Mouse (Mus musculus) ZHBTc4 (cell line): ENCODE data around the gene Stk4.

Source experiments
- DNase-seq: peaks from one replicate; pipeline ENCODE4 v3.0.0-alpha.2; 2011; ENCODE audit warnings: low read depth, low spot score

Gene Stk4

DNA sequence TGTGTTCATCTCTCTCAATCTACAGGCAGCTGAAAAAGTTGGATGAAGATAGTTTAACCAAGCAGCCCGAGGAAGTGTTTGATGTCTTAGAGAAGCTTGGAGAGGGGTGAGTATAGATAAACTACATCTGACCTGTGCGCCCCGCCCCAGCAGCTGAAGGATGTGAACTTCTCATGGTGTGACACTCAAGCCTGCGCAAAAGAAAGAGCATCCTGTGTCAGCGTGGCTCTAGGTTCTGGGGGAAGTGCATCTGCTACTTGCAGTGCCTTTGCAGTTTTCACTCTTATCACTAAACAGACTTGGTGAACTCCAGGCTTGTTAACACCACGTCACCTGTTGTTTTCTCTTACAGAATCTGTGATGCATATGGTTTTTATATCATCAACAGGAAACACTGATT, 9.4 kb downstream of the Stk4 start:
- no peak for DNase-seq

DNA sequence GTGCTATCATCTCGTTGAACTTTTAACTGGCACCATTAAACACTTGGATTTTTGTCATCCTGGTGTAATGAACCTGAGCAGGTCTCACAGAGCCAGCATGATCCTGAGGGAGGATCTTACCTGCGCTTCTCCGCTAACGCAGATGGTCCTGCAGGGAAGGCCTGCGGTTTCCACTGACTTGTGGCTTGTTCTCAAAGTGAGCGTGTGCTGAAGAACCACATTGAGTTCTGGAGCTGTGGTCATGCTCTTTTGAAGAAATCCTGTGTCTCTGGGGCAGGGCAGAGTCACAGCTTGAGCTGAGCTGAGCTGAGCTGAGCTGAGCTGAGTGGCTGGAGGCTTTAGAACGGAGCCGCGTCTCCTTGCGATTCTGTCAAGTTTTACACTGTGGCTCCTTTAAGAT, 11.5 kb downstream of the Stk4 start:
- DNase-seq = no peak

DNA sequence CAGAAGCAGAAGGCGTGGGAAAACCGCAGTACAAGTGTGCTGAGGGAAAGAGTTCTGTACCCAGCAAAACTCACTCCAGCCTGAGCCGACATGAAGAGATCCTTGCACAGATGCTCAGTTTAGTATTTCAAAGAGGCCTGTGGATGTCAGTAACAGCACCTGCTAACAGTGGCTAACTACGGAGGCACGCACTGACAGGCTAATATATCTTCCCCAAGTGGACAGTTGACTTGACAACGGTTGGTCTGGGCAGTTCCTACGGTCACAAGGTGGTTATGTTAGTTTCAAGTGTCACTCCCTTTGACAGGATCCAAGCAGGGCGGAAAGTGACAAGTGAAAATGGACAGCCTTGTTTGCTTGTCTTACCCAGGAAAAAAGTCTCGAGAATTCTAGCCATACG, 12.1 kb downstream of the Stk4 start:
- no peak for DNase-seq

DNA sequence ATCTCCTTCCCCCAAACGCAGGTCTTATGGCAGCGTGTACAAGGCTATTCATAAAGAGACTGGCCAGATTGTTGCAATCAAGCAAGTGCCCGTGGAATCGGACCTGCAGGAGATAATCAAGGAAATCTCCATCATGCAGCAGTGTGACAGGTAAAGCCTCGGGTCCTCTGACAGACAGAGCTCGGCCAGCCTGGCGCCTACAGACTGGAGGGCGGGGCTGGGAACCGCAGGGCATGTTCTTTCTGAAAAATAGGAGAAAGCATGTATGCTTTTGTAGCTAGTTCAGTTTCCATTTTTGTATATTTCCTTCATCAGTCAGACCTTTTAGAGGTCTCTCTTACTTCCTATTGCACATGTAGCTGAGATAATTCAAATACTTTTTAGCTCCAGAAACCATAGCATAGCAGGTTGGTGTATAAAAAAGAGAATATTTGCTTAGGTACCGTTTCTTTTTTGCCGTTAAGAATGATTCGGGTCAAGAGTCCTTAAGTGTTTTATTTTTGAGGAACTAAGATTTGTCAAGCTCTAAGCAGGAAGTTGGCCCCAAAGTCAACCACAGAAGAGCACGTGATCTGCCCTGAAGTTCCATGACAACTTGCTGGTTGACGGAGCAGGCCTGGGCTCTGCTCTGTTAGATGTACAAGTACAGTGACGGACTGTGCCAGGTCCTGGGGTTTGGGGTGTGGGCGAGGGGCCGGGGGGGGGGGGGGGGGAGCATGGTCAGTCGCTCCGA, 13.7 kb downstream of the Stk4 start:
- no peak for DNase-seq

DNA sequence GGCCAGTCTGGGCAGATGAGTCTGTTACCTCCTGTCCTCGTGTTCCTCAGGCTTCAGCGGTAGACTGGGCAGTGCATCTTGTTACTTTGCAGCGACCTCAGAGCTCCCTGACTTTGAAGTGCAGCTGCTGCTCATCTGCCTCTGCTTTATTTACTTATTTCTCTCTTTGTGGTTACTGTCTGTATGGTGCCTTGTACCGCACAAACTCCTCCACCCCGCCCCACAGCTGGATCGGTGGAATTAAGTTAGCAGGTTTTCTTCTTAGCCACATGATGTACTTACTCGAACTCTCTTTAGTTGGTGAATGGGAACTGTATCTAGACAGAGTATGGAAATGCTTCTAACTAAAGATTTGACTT, 14.2 kb downstream of the Stk4 start:
- DNase-seq = no peak

DNA sequence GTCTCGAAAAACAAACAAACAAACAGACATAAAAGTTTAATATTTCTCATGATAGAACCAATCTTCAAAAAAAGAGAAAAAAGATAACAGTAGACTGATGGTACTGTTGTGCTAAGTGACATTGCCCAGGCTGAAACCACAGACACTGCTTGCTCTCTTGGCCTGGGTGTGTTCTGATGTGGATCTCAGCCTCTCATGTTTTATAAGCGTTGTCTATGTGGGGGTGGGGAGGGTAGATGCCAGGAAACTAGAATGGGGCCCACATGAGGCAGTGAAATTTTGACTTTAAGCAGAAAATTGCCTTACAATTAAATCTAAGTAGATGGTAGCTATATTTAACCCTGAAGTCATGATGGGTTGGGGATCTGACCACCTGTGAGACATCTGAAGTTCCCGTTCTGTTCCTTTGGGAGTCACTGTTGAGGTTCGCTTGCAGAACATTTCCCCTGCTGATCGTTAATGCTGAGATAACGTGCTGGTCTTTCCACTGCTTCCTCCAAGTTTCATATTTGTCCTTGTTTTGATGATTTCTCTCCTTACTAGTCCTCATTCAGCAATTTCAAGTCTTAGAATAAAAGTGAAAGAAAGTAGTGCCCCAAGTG, 17.4 kb downstream of the Stk4 start:
- DNase-seq = no peak

DNA sequence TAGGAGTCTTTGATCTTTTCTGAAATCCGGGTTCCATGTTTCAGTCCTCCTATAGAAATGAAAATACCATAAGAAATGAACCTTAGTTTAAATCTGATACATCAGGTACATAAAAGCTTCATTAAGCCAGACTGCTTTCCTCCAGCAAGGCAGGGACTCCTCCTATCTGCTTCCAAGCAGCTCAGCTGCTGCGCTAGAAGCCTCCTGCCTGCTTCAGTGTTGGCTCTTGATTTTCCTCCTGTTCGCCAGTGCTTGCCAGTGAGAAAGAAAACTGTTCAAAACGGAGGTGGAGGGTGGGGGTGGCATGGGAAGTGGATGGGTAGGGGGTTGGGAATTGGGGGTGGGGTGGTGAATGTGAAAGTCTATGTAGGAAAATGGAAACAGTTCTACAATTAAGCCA, 19.4 kb downstream of the Stk4 start:
- DNase-seq = no peak

DNA sequence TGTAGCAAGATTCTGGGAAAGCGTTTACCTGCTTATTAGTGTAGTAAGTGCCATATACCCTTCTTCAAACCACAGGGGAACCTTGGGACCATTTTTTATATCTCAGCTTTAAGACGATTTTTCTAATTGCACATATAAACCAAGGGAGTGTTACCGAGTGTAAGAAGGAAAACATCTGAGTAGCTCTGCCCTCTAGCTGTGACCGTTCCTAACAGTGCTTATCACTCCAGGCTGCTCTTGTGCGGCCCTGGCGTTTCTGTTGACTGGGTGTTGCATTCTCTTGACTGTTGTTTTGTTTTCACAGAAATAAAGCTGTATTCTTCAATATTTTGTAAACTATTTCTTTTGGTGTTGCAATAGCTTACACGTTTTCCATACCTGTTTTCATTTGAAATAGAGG, 24.0 kb downstream of the Stk4 start:
- no peak for DNase-seq

DNA sequence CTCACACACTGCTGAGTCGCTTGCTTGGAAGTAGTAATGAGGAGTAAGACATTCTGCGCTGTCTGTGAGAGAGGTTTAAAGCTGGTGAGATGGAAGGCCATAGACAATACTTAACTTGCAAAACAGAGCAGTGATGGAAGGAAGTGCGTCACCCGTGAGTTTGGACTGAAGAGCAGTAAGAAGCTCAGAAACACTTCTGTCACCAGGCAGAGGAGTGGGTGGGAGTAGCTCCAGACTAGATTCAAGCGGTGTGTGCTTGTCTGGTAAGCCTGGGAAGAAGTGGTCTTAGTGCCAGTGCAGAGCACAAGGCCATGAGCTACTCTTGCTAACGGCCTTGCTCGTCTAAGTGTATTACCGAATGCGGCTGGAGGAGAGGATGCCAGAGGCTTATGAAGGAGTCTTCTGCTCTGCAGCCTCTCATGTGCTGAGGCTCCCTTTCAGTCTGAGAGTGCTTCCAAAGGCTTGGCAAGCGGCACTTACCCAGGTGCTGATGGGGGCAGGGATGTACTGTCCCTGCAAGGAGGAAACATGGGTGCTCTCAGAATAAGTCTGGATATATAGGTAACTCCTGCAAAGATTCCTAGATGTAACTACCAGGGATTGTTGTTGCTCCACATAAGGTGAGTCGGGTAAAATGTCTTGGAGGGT, 28.6 kb downstream of the Stk4 start:
- DNase-seq = no peak

DNA sequence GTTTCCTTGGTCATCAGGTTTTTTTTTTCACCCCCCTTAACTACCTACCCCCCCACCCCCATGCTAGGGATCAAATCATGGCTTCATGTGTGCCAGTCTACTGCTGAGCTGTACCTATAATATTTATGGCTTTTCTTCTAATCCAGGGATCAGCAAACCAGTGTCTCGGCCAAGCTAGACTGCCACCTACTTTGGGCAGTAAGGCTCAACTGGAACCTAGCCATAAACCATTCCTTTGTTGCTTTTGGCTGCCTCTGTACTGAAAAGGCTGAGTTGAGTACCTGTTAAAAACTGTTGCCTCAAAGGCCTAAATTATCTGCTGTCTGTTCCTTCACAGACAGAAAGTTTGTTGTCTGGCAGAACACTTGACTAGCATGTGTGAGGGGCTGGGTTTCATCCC, 31.8 kb downstream of the Stk4 start:
- no peak for DNase-seq

DNA sequence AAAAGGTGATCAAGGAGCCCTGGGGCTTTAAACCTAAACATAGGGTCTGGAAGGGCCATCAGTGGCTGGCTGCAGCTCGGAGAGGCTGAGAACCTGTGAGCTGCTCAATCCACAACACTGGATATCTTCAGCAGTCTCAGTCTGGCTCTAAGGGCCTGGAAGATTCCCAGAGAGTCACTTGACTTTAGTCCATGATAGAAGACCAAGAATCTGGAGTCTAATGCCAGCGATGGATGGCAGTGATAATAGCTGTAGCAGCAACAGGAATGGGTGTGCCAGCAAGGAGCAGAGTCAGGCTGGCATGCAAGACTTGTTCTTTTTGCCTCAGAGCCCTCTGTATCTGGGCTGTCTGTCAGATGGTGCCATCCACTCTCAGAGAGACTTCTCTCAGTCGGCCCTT, 32.2 kb downstream of the Stk4 start:
- no peak for DNase-seq

DNA sequence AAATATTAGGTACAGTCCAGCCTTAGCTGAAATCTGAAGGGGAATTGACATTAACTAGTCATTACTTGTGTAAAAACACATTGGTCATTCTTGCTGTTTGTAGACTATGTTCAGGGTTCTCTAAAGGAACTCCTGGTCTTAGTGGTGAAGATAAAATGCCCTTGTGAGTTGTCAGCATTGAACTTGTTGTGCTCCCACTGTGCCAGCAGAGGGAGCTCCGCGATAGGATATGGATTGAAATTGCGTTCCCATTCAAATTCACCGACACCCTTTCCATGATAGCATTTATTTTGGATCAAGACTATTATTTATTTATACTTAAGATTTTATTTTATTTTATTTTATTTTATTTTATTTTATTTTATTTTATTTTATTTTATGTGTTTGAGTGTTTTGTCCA, 33.4 kb downstream of the Stk4 start:
- DNase-seq = peak; percentile 54

DNA sequence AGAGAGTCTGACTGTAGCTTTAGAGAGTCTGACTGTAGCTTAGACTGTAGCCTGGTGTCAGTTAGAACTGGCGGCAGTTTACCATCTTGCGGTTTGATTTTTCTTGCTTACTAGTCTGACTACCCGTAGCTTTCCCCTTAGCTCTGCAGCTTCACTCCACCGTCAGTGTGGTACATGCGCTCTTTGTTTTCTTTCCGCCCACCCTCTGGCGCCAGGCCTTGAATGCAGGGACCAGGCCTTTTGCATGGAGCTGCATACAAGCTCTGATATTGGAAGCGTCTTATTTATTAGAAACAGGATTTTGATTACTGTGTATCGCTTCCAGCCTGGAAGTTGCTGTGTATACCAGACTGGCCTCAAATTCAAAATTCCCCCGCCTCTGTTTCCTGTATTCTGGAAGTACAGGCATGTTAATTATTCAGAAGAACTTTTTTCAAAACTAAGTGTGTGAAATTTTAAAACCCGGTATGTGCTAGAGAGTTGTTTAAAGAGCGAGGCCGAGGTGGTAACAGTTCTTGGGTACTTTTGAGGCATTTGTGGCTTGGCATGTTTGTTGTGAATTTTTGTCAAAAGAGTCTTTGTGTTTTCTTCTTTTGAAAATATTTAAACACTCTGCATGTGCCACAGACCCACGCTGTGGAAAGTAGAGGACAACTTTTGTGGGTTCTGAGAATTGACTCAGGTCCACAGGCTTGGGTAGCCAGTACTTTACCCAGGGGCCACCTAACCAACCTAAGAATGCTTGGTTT, 36.3 kb downstream of the Stk4 start:
- DNase-seq = no peak

DNA sequence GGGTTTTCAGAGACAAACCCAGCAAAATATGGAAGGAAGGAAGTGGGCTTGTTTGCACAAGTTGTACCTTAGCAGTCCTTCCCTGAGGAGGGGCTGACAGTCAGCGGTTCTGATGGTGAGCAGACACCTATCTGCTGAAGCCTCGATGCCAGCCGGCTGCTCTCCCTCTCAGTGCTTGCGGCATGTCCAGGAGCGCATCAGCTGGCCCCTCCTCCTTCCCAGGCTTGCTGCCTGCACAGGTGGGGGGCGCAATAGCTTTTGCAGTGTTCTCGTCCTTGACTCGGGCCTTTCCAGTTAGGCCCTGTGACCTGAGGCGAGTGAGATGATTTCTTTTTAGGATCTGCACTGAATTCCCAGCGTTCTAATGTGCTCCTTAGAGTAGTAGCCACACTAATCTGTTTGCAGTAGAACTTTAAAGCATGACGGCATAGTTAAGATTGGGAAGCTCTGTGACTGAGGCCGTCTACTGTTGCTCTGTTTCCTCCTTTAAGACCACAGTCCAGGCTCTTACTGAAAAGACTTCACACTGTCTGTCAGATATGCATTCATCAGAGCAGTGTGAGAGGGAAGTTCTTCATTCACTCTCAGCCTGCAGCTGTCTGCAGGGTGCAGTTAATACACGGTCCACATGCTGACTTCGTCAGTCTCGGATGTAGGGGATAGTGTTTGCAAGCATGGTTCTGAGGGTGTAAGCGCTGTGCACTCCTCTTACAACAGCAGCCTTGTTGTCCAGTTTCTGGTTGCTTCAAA, 37.2 kb downstream of the Stk4 start:
- peak; percentile 40 for DNase-seq

DNA sequence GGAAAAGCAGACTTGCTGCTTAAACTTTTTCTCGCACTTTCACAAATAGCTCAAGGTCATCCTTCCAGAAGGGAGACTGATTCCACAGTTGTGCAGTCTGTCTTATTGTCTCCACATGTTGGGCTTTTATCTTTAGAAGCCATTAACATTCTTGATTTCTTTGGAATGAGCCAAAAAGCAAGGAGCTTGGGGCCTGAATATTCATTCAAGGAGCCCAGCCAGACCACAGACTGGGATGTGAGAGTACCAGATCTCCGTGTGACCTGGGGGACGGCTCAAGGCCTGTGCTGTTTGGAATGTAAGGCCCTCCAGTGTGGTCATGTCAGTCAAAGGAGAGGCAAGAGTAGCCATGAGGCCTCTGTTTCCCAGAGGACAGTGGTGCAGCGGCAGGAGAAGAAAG, 38.4 kb downstream of the Stk4 start:
- DNase-seq = peak; percentile 63

DNA sequence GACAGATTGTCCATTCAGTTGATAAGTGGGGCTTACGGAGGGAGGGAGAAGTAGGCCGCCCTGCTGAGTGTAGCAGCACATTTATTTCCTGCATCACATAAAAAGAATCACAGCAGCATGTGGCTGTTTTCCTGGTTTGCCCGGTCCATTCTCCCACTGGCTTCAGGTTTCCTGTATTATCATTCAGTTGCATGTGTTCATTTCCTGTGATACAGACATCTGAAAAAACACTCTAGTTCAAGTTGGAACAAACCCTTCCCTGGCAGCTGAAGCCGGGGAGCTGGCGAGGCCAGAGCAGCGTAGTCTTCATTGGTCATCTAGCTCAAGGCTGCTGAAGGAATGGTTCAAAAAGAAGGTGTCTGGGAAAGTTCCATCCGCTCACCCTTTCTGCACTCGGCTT, 41.4 kb downstream of the Stk4 start:
- DNase-seq = no peak

DNA sequence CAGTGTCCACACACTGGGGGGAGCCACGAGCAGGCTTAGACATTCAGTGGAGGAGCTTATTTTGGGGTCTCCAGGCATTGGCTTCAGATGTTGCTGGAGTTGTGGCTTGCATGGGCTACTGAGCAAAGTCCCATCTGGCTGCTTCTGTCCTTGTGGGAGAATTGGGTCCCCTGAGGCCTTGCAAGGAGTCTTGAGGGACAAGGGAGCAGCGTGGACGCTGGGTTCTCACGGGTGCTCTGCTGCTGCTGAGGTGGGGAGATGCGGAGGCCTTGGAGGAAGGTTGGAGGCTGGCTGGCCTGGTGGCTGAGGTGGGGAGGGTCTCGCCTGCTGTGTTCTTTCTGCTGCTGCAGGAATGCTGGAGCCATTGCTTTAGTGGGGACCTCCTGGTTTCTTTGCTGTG, 43.9 kb downstream of the Stk4 start:
- DNase-seq = no peak

DNA sequence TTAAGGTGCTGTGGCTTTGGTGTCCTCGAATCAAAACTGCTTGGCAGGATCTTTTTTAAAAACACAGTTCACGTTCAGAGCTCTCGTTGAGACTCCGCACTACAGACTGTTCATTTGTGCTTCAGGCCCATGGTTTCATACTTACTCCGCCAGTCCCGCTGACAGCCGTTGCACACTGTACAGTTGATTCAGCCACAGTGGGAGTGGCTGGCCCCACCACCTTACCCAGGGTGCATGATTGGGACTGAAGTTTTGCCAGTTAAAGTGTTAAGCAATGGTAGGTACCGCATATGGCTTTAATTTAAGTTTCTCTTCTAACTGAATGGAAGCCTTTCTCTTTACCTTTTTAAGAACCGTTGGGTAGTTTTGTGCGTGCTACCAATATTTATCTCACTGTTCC, 45.4 kb downstream of the Stk4 start:
- DNase-seq = no peak

DNA sequence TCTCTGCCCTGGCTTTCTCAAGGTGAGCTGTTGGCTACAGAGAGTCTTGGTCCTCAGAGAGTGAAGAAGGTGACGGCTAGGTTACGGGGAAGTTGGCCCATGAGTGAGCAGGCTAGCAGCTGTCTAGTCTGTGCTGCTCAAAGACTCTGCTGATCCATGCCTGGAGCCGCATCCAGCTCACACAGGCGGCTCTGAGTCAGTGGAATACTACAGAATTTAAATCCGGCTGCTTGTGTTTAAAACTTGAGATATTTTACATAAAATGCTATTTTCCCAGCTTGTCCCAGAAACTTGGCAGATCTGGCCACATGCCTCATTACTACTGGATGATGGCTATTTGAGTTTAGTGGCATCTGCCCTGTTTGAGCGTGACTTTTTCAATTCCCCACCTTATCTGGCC, 49.4 kb downstream of the Stk4 start:
- DNase-seq = no peak

DNA sequence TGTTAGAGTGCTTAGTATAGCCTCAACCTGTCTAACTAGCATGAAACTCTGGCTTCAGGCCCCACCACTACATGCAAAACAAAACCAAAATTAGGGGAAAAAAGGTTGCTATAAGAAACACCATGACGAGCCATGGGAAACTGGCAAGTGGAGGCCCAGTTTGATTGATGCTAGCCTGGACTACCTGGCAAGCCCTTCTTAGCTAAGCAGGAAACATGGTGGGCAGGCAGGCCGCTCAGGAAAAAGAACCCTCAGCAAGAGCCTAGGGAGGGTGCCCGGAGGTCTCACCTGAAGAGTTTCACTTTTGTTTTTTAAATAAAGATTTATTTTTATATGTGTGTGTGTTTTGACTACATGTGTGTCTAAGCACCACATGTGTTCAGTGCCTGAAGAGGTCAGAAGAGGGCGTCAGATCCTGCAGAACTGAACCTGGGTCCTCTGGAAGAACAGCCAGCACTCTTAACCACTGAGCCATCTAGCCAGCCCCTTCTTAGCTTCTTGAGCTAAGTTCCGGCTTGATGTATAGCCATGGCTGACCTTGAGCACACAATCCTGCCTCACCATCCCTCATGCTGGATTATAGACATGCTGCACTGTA, 53.1 kb downstream of the Stk4 start:
- no peak for DNase-seq

DNA sequence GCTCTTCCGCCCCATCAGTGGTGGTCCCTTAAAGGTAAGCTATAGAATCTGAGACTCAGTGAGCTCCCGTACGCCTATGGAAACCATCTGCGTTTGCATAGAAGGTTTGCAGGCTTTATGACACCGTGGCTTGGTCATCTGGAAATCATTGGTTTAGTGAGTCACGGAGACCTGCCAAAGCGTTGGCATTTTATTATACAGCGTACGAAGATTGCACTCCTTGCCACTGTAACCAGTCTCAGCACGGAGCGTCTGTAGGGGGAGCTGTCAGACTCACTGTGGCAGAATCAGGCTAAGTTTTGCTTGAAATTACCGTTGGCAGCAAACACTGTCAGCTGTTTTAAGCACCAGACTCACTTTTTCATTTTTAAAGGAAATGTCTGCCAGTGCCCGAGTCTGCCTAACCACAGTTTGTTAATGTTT, 56.4 kb downstream of the Stk4 start:
- peak; percentile 28 for DNase-seq

DNA sequence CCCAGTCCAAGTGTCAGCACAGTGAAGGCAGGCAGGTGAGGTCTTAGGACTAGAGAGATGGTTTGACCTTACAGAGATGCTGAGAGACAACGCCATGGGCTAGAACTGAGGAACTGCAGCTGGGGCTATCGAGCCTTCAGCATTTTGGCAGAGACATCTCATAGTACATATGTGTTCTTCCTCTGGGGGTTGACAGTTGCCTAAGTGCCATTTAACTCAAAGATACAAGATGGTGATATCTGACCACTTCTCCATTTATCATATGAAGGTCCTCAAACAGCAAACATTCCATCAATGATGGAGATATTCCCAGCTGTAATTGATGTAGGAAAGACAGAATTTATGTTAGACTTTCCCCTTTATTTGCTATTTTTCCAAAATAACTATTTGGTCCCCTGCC, 57.2 kb downstream of the Stk4 start:
- no peak for DNase-seq
